Mouse (Mus musculus): ENCODE results near the gene Amdhd2.

Gene Amdhd2

DNA sequence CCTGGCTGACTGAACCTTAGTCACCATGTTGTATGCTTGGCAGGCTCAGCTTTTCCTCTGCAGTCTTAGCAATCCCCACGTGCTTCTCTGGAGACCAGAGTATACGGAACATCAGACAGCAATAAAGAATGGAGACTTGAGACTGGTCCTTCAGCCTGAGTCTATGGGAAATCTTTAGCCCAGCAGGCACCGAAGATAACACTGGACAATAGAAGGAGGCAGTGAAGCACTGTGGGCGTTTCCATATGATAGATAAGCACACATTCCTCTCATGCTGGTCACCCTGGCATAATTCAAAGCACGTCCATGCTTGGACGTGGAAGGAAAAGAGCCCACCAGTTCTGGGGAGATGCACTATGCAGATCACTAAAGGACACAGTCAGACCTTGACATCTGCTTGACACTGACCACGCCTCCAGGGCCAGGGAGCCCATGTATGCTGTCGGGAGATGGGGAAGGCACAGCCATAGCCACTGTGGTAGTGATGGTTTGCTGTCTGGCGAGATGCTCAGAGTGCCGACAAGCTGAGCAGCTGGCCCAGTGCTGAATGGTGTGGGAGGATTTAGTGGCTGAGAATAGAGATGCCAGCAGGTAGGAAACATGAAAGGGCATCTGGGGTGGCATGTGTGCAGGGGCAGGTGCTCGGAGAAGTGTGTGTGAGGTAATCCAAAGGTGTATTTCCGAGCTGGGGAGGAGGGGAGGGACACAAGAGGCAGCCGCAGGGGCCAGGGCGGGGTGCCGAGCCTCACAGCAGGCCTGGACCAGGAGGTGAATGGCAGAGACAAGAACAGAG, 33.7 kb upstream of the Amdhd2 start:
- DNase-seq, result no peak

GRCm38 (mm10) chr17:24195349-24195748, 31.8 kb upstream of the Amdhd2 start:
- DNase-seq, result no peak

DNA sequence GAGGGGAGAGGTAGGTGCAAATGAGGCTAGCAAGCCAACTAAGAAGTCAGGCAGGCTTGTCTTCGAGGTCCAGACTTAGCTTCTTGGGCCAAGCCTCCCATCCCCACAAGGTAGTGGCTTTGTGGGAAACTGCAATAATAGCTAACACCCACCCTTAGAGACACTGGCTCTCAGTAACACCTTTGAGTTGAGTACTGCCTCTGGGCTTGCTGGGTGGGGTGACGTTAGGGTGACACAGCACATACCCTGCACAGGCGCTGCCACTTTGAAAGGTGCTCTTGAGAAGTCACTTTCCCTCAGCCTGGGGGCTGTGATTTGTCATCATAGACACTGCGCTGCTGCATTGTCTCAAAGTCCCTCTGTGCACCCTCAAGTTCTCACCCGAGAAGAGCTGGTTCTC, 30.2 kb upstream of the Amdhd2 start:
- DNase-seq, result no peak

GRCm38 (mm10) chr17:24193268-24193667, 29.7 kb upstream of the Amdhd2 start:
- no peak for DNase-seq

- DNase-seq, result no peak
These were observed 29.3 kb upstream of the Amdhd2 start for GRCm38 (mm10) chr17:24192848-24193247.

DNA sequence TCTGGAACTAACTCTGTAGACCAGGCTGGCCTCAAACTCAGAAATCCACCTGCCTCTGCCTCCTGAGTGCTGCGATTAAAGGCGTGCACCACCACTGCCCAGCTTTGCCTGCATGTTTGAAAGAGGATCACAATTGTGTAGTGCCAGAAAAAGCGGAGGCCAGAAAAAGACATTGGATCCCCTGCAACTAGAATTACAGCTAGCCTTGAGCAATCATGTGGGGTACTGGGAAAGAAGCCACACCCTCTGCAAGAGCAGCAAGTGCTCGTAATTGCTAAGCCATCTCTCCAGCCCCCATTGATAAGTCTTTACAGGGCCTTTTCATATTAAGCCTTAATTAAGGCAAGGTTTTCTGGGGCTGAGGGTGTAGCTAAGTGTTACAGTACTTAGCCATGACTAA, 27.9 kb upstream of the Amdhd2 start:
- DNase-seq, result no peak

DNA sequence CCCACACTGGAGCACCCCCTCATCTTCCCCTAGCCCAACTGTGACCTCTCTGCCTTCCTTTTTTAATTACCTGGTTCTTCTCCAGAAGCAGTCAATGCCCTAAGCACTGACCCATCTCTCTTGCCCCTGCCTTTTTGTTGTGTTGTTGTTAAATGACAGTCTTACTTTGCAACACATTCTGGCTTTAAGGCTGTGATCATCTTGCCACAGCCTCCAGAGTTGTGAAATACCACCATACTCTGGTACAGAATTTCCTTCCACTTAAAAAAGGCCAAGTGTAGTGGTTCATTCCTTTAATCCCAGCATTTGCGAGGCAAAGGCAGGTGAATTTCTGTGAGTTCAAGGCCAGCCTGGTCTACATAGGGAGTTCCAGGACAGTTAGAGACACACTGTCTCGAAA, 27.4 kb upstream of the Amdhd2 start:
- no peak for DNase-seq

- no peak for DNase-seq
These were observed 10.7 kb upstream of the Amdhd2 start for GRCm38 (mm10) chr17:24174259-24174658.

GRCm38 (mm10) chr17:24173423-24173822, 9.9 kb upstream of the Amdhd2 start:
- DNase-seq, result peak; percentile 80

- DNase-seq, result no peak
These were observed 8.2 kb upstream of the Amdhd2 start for GRCm38 (mm10) chr17:24171738-24172137.

DNA sequence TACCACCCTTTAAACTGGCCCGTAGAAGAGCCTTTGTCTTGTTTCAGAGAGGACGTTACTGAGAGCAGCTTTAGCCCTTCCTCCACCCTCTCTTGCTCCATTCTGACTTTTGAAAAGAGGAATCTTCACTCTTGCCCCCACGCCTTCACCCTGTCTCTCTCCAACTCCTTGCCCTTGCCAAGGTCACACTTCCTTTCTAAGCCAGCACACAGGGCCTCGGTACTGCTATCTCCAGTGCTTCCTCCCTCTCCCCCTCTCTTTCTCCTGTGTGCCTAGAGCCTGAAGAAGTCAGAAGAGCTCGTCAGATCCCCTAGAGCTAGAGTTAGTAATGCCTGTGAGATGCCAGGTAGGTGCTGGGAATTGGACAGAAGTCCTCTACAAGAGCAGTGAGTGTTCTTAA, 7.2 kb upstream of the Amdhd2 start:
- no peak for DNase-seq

GRCm38 (mm10) chr17:24170125-24170524, 6.6 kb upstream of the Amdhd2 start:
- DNase-seq, result no peak

DNA sequence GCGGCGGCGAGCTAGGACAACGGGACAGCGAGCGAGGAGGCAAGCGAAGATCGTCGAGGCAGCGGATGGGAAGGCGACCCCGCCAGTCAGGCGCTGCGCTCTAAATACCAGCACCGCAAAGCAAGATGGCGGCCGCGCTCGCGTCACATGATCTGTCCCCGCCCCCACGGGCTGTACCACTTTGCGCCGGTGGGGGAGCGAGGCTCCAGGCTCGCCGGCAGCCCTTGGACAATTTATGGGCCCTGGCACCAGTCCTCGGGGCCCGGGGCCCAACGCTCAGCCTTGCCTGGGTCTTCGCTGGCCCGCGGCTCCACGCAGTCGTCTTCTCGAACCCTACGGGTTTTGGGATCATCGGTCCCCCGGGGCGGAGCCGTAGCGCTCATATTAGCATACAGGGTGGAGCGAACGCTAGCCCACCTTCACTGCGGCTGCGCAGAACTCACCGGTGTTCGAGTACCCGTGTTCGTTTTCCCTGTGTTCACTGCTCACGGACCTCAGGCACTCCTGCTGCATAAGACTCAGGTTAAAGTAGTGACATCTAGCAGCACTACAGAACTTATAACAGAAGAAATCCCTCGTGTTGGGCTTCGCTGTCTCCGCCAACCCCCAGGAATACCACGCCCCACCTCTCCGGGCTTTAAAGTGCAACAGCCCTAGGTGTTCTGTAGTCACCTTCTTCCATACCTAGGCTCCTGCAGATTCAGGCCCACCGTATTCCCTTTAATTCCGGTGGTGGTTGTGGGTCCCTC, 5.9 kb upstream of the Amdhd2 start, which contains the start of gene Atp6v0c:
Gene Atp6v0c, minus strand, starts transcription at position 386 of the 749 bp plus-strand sequence.
- peak; percentile 97 for DNase-seq

GRCm38 (mm10) chr17:24168590-24169277, 5.2 kb upstream of the Amdhd2 start:
- DNase-seq, result peak; percentile 82

DNA sequence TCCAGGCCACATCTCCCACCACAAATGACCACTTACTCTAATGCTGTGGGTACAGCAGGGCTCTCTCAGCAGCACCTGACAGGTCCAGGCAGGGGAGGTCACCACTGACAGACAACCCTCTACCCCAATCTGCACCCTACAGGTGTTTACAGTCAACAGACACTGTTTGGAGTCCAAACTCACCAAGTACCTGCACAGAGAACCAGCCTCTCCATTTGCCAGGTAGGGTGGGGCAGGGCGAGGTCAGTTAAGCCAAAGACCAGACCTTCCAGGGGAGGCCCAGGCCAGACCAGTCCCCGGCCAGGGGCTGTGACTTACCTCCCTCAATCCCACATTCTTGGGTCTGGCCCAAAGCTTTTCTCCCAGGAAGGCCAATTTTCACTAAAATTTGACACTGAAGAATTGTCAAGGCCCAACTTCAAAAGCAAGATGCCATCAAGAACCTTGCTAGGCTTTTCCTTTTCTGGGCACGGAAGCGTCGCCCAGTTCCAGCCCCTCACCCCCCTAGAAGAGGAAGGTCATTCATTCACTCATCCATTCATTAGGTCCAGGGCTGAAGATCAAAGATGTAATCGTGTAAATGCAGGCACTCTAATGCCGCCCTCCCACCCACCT, 4.4 kb upstream of the Amdhd2 start:
- no peak for DNase-seq

GRCm38 (mm10) chr17:24167120-24167519, 3.6 kb upstream of the Amdhd2 start:
- DNase-seq, result no peak

- DNase-seq, result no peak
These were observed 1.1 kb upstream of the Amdhd2 start for GRCm38 (mm10) chr17:24164566-24165259.

DNA sequence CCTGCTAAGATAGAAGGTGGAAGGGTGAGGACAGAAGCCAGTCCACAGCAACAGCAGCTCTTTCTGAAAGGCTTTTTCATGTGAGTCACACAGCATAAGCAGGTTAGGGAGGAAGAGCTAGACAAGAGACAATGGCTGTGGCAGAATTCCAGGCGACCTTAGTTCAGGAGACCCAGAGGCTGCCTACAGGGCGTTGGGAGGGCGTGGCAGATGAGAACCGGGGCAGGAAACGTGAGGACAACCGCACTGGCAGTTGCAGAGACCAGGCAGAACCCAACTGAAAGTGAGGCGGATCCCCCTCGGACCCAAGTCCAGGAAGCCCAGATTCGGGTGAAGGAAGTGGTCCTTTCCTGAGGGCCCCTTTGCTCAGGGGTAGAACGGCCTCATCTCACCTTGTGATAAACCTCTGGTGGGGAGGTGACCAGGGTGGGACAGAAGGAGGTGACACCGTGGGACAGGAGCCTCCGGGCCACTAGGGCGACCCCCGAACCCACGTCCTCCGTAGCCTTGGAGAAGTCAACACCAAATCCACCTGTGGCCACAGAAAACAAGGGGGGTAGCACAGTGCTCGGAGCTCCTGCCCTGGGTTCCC, 886 bp downstream of the Amdhd2 start:
- DNase-seq, result no peak

DNA sequence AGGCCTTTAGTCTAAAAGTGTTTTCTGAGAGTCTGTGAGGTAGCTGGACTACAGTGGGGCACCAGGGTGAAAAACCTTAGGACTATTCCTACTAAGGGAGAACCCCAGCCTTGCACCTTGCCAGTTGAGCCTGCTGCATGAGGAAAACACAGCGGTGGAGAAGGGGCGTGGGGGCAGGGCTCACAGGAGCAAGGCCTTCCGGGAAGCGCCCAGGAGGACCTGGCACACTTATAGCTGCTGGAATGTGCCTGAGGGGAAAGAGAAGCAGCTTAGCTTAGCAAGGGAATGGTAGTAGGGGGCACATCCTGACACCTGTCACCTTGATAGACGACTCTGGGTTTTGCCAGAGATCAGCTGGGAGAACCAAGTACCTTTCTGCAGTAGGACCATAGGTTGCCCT, 2.1 kb downstream of the Amdhd2 start:
- no peak for DNase-seq

GRCm38 (mm10) chr17:24157526-24157925, 6.0 kb downstream of the Amdhd2 start:
- DNase-seq, result no peak

DNA sequence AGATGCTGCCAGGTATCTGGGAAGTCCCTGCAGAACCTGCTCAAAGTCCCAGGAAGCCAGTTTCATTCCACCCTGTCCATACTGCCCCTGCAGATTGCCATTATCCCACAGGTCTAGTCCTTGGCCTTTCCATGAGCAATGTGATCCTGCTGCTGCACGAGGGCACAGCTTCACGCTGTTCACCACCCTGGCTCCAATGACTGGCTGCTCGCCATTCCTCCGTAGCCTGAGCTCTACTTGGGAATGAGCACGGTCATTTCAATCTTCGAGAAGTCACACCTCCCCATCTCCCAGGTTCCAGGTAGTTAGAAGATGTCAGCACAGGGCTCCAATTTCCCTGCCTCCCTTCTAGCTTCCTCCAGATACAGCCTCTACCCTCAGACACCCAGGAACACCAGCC, 6.4 kb downstream of the Amdhd2 start:
- DNase-seq, result no peak

DNA sequence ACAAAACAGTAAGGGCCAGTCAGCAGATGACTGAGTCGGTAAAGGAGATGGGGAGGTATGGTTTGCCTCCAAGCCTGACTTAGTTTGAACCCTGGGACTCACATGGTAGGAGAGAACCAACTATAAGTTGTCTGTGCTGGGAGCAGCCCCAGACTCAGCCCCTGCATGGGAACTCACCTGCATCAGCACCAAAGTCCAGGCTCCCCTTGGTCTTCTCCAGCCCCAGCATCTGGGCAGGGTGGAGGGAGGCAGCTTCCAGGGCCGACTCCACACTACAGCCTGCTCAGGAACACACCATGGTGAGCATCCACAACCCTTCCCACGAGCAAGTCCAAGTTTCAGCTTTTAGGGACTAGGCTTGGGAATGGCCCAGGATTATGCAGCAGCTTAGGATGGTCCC, 7.2 kb downstream of the Amdhd2 start:
- no peak for DNase-seq

Data from retina, postnatal 1 day (tissue).